Mouse (Mus musculus) cortical plate, adult 2 months (tissue): Measurements from ENCODE around the gene Lpcat1.

ENCODE experiments used
- CTCF ChIP-seq: fragments of 200-500 bp; IDR thresholded peaks from 2 replicates; pipeline ENCODE4 v1.5.1; 2011; ENCODE audit warnings: mild to moderate bottlenecking, control low read depth, low read length; ENCODE audit not compliant: insufficient read depth; ENCODE audit errors: extremely low read depth
- POLR2A ChIP-seq: fragments of 200-500 bp; IDR thresholded peaks from 2 replicates; pipeline ENCODE4 v1.6.1; 2011; ENCODE audit warnings: mild to moderate bottlenecking, low read length, control low read depth; ENCODE audit not compliant: insufficient read depth; ENCODE audit errors: extremely low read depth

- no peak for TF ChIP-seq CTCF
- no peak for TF ChIP-seq POLR2A
Observed at GRCm38 (mm10) chr13:73426587-73426986, 40.4 kb upstream of the Lpcat1 start.
